Mouse (Mus musculus) small intestine, adult 2 months (tissue): ENCODE results near the gene Apoh. TPM values are rescaled to one million over a fixed set of nuclear protein-coding genes. Genes with fewer than 3 reads are reported as not detected.

Experiments
- H3K27ac ChIP-seq: fragments of 200-500 bp; 2 replicates; pipeline ENCODE4 v1.5.1; 2012; ENCODE audit warnings: low read depth, low read length, control low read depth, inconsistent platforms; ENCODE audit not compliant: insufficient read depth
- H3K27me3 ChIP-seq: fragments of 200-500 bp; 2 replicates; pipeline ENCODE4 v1.6.1; 2012; ENCODE audit warnings: mild to moderate bottlenecking, moderate library complexity, low read length, inconsistent platforms; ENCODE audit not compliant: control insufficient read depth, insufficient read depth
- H3K36me3 ChIP-seq: fragments of 200-500 bp; 2 replicates; pipeline ENCODE4 v1.6.1; 2012; ENCODE audit warnings: mild to moderate bottlenecking, low read length, control low read depth, inconsistent platforms; ENCODE audit not compliant: control insufficient read depth, insufficient read depth
- H3K4me1 ChIP-seq: fragments of 200-500 bp; 2 replicates; pipeline ENCODE4 v1.6.1; 2012; ENCODE audit warnings: low read length, inconsistent platforms, mixed read lengths; ENCODE audit not compliant: control insufficient read depth, insufficient read depth, insufficient read length
- H3K4me3 ChIP-seq: fragments of 200-500 bp; 2 replicates; pipeline ENCODE4 v1.5.1; 2012; ENCODE audit warnings: low read depth, mild to moderate bottlenecking, control low read depth, inconsistent platforms, low read length, moderate library complexity
- CTCF ChIP-seq: fragments of 200-500 bp; IDR thresholded peaks from 2 replicates; pipeline ENCODE4 v1.5.1; 2012; ENCODE audit warnings: low read depth, mild to moderate bottlenecking, control low read depth, inconsistent platforms, low read length, moderate library complexity, mixed read lengths; ENCODE audit not compliant: insufficient replicate concordance, insufficient read length; ENCODE audit errors: extremely low read depth
- POLR2A ChIP-seq: fragments of 200-500 bp; IDR thresholded peaks from 2 replicates; pipeline ENCODE4 v1.6.1; 2012; ENCODE audit warnings: low read depth, mild to moderate bottlenecking, control low read depth, inconsistent platforms, low read length, moderate library complexity
- WGBS: fragments of 180-500 bp; shearing (Covaris S2); methylation state at CpG from one replicate; pipeline ENCODE4 v1.1.7; 2018; 5-methylcytosine and 5-hydroxymethylcytosine counted together
- polyA plus RNA-seq: library from polyadenylated mRNA; depleted of rRNA; stranded (reverse); fragments of >200 nt; gene quantifications from 2 replicates; pipeline ENCODE4 v1.2.3, GENCODE M21; 2012

The Apoh gene
- polyA plus RNA-seq, 1 experiment, result 3.4 TPM

- H3K27ac ChIP-seq, result no peak overlapping the region
- no peaks in the 10 kb centered on the region for H3K27me3 ChIP-seq
- WGBS, result 37% methylated on average over 6 of the region's 6 CpGs
- H3K36me3 ChIP-seq, result peaks cover 11% of the 10 kb centered on the region
- TF ChIP-seq CTCF, result no peak
- TF ChIP-seq POLR2A, result no peak
- peaks cover 24% of the 10 kb centered on the region for H3K4me1 ChIP-seq
- H3K4me3 ChIP-seq, result no peak overlapping the region
Observed at GRCm38 (mm10) chr11:108301036-108301435, 42.1 kb upstream of the Apoh start.

GRCm38 (mm10) chr11:108301796-108302490 lies 41.2 kb upstream of the Apoh start:
- Histone ChIP-seq H3K27me3 (no peaks in the 10 kb centered on the region), H3K4me1 (peaks cover 30% of the 10 kb centered on the region), H3K36me3 (peaks cover 11% of the 10 kb centered on the region), H3K27ac (no peak overlapping the region), H3K4me3 (no peak overlapping the region)
- TF ChIP-seq CTCF, result no peak
- TF ChIP-seq POLR2A, result no peak
- WGBS, result 92% methylated on average over 10 of the region's 10 CpGs

- H3K27me3 ChIP-seq, result no peaks in the 10 kb centered on the region
- H3K4me1 ChIP-seq, result peaks cover 36% of the 10 kb centered on the region
- no peak for TF ChIP-seq CTCF
- TF ChIP-seq POLR2A, result no peak
- H3K36me3 ChIP-seq, result peaks cover 11% of the 10 kb centered on the region
- no peak overlapping the region for H3K4me3 ChIP-seq
- no peak overlapping the region for H3K27ac ChIP-seq
- 77% methylated on average over 4 of the region's 4 CpGs for WGBS
Observed at GRCm38 (mm10) chr11:108303787-108304186, 39.4 kb upstream of the Apoh start.

GRCm38 (mm10) chr11:108307258-108307657 lies 35.9 kb upstream of the Apoh start:
- H3K4me3 ChIP-seq, result peak overlapping the region; percentile 17; the same call in 1 of the 2 replicates
- H3K4me1 ChIP-seq, result peaks cover 57% of the 10 kb centered on the region
- TF ChIP-seq POLR2A (no peak), CTCF (peak; percentile 31; the same call in 1 of the 2 replicates)
- peak overlapping the region; percentile 87 for H3K27ac ChIP-seq
- no peaks in the 10 kb centered on the region for H3K27me3 ChIP-seq
- 23% methylated on average over 7 of the region's 7 CpGs for WGBS
- H3K36me3 ChIP-seq, result peaks cover 5% of the 10 kb centered on the region; the same call in 1 of the 2 replicates

GRCm38 (mm10) chr11:108308253-108308652 lies 34.9 kb upstream of the Apoh start:
- H3K27me3 ChIP-seq, result no peaks in the 10 kb centered on the region
- WGBS, result 83% methylated on average over 5 of the region's 5 CpGs
- no peak overlapping the region for H3K4me3 ChIP-seq
- peak overlapping the region; percentile 87 for H3K27ac ChIP-seq
- H3K36me3 ChIP-seq, result peaks cover 4% of the 10 kb centered on the region; the same call in 1 of the 2 replicates
- H3K4me1 ChIP-seq, result peaks cover 63% of the 10 kb centered on the region
- TF ChIP-seq POLR2A (no peak), CTCF (no peak)

- TF ChIP-seq CTCF (no peak), POLR2A (no peak)
- H3K4me3 ChIP-seq, result no peak overlapping the region
- peak overlapping the region; percentile 94 for H3K27ac ChIP-seq
- peaks cover 55% of the 10 kb centered on the region for H3K4me1 ChIP-seq
- no peaks in the 10 kb centered on the region for H3K27me3 ChIP-seq
- H3K36me3 ChIP-seq, result no peaks in the 10 kb centered on the region
- 23% methylated on average over 5 of the region's 5 CpGs for WGBS
Observed at GRCm38 (mm10) chr11:108309791-108310190, 33.4 kb upstream of the Apoh start.

- no peak for TF ChIP-seq POLR2A
- no peak for TF ChIP-seq CTCF
- 28% methylated on average over 2 of the region's 2 CpGs for WGBS
- peaks cover 40% of the 10 kb centered on the region for H3K4me1 ChIP-seq
- peaks cover 1% of the 10 kb centered on the region; the same call in 1 of the 2 replicates for H3K36me3 ChIP-seq
- H3K27ac ChIP-seq, result no peak overlapping the region
- no peak overlapping the region for H3K4me3 ChIP-seq
- H3K27me3 ChIP-seq, result no peaks in the 10 kb centered on the region
Observed at GRCm38 (mm10) chr11:108311912-108312311, 31.2 kb upstream of the Apoh start.
